Mouse (Mus musculus): Measurements from ENCODE around the gene Slc16a12. TPM values are rescaled to one million over a fixed set of nuclear protein-coding genes. Genes with fewer than 3 reads are reported as not detected.

Gene Slc16a12
- total RNA-seq, 2 experiments from 2014 or later, result not detected

Other genes with a start within 250 kb of the Slc16a12 start
- gene Lipa, start 219.8 kb downstream of the Slc16a12 start, total RNA-seq (2015; ENCODE audit: low replicate concordance), result 21.4 and 26.3 TPM in 2 replicates
- 9.1 and 11.0 TPM in 2 replicates for gene Lipa, start 219.8 kb downstream of the Slc16a12 start, total RNA-seq (2017; ENCODE audit: low replicate concordance)
- gene Ifit2, start 196.6 kb downstream of the Slc16a12 start, total RNA-seq (2015; ENCODE audit: low replicate concordance), result 2.9 and 5.0 TPM in 2 replicates
- gene Ifit2, start 196.6 kb downstream of the Slc16a12 start, total RNA-seq (2017; ENCODE audit: low replicate concordance), result 7.7 and 11.2 TPM in 2 replicates
- 2.5 and 9.2 TPM in 2 replicates for gene Ifit3, start 163.8 kb downstream of the Slc16a12 start, total RNA-seq (2015; ENCODE audit: low replicate concordance)
- gene Ifit3, start 163.8 kb downstream of the Slc16a12 start, total RNA-seq (2017; ENCODE audit: low replicate concordance), result 2.3 and 4.5 TPM in 2 replicates
- gene Ifit1bl1, start 145.3 kb downstream of the Slc16a12 start, total RNA-seq (2015; ENCODE audit: low replicate concordance), result 1.1 and 1.3 TPM in 2 replicates
- gene Ifit1bl1, start 145.3 kb downstream of the Slc16a12 start, total RNA-seq (2017; ENCODE audit: low replicate concordance), result 2.7 TPM in 1 of 2 replicates, not detected in the other
- gene Ifit3b, start 139.3 kb downstream of the Slc16a12 start, total RNA-seq (2015; ENCODE audit: low replicate concordance), result 0.84 TPM in 1 of 2 replicates, not detected in the other
- gene Ifit3b, start 139.3 kb downstream of the Slc16a12 start, total RNA-seq (2017; ENCODE audit: low replicate concordance), result not detected in 2 replicates
- gene Ifit1bl2, start 106.5 kb downstream of the Slc16a12 start, total RNA-seq (2015; ENCODE audit: low replicate concordance), result 2.1 and 2.5 TPM in 2 replicates
- 1.8 TPM in 1 of 2 replicates, not detected in the other for gene Ifit1bl2, start 106.5 kb downstream of the Slc16a12 start, total RNA-seq (2017; ENCODE audit: low replicate concordance)
- 4.0 and 9.6 TPM in 2 replicates for gene Ifit1, start 106.4 kb downstream of the Slc16a12 start, total RNA-seq (2015; ENCODE audit: low replicate concordance)
- gene Ifit1, start 106.4 kb downstream of the Slc16a12 start, total RNA-seq (2017; ENCODE audit: low replicate concordance), result 4.9 and 11.6 TPM in 2 replicates
- 2.9 and 4.0 TPM in 2 replicates for gene Pank1, start 132.2 kb upstream of the Slc16a12 start, total RNA-seq (2015; ENCODE audit: low replicate concordance)
- gene Pank1, start 132.2 kb upstream of the Slc16a12 start, total RNA-seq (2017; ENCODE audit: low replicate concordance), result 0.39 and 2.2 TPM in 2 replicates
- gene Kif20b, start 175.1 kb upstream of the Slc16a12 start, total RNA-seq (2015; ENCODE audit: low replicate concordance), result 189 and 228 TPM in 2 replicates
- 257 and 330 TPM in 2 replicates for gene Kif20b, start 175.1 kb upstream of the Slc16a12 start, total RNA-seq (2017; ENCODE audit: low replicate concordance)

Data from erythroid progenitor cell, adult 5-6 weeks (primary cell).